Mouse (Mus musculus): ENCODE results near the gene Rapsn.

- TF ChIP-seq CTCF (IDR thresholded peaks at IDR 0.05; ENCODE audit: low read depth, low read length) (no peak), EP300 (IDR thresholded peaks at IDR 0.05; ENCODE audit: insufficient read depth, low read depth, low read length) (no peak), POLR2A (IDR thresholded peaks at IDR 0.05; ENCODE audit: insufficient read depth, low read length) (no peak)
Measured at GRCm38 (mm10) chr2:91008536-91008935, 26.9 kb upstream of the Rapsn start.
